Mouse (Mus musculus) thymus, postnatal 36 days (tissue): Measurements from ENCODE around the gene Atp5g2.

Experiments
- DNase-seq, 2 experiments: peaks; one replicate each; pipeline ENCODE4 v3.0.0; 2022; ENCODE audit warnings: mixed read lengths in 2 of 2

Atp5g2 gene

DNA sequence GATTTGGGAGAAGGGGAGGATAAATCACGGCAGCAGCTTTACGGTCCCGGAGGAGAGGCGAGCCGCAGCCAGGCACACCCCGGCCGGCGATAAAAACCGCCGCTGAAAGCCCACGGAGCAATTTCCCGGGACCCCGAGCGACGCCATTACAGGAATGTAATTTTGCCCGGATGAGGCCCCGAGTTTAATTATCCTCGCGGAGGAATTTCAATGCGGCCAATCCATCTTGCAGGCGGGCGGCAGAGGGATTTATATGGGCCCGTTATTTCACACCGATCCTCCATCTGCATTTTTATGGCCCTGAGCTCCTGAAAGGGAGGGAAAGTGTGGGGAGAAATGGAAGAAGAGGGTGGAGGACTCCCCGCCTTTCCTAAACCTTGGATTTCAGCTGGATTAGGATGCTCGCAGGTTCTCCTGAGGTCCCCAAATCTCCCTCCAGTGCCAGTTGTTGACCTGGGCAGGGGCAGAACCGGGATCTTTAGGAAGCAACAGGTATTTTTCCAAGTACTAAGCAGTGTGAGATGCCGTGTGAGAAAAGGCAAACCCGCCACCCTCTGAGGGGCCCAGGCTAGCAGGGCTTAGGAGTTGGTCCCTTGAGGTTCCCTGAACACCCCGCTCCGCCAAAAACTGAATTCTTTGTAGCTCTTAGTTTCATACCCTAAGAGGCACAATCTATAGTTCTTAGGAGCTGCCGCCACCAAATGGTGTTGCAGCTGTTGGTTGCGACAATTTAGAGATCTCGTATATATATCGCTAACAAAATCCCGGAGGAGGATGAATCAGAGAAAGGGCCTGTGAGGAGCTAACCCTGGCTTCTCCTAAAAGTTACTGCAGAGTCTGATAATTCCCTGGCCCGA lies at the start of gene Atp5g2:
Gene Atp5g2 (minus strand): TSS at position 138 of the 857 bp plus-strand sequence.
- DNase-seq: peak in 1 of 2 experiments; percentile 18

DNA sequence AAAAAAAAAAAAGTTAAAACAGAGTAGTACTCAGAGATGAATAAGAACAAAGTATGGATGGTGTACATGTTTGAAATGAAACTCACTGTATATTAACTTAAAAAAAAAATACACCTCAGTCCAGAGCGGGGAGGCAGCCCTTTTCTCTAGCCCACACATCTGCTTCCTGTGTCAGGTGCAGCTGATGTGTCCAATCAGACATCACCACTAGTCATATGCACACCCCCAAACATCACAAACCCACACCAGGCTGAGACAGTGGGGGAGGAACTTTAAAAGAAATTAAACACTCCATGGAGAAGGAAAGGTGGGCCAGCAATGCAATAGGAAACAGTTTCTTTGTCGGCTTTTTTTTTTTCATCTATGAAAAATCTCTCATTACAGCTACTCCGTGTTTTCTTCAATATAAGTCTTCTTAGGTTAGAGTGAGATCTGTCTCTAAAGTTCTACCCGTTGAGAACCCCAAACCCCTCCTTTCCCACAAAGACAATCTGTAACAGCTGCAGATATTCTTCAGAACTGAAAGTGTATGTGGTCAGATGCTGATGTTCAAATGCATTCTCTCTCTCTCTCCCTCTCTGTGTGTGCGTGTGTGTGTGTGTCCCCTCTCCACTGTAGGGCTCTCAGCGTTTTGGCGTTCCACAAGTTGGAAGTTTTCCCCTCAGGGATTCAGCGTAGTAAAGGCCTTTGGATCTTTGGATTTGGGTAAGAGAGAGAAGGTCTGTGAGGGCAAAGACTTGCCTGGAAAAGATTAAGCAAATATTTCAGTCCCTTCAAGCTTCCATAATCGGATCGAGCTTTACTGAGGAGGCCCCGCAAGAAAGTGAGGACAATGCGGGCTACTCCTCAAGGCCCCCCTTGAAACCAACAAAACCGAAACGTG lies 49.1 kb upstream of the Atp5g2 start:
- DNase-seq: peak in 1 of 2 experiments; percentile 41

DNA sequence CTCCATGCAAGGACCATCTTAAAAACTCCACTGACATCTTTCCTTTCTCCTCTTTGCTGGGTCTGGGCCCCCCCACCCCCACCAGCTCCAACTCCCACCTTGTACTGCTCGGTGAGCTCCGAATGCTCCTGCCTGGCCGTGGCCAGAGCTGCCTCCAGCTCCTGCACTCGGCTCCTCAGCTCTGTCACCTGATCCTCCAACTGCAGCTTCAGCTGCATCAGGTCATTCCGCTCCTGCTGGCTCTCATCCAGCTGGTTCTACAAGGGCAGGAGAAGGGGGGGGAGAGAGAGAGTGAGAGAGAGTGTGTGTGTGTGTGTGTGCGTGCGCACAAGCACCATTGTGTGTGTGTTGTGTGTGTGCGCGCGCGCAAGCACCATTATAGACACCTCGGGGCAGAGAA lies 44.0 kb upstream of the Atp5g2 start:
- DNase-seq: no peak

DNA sequence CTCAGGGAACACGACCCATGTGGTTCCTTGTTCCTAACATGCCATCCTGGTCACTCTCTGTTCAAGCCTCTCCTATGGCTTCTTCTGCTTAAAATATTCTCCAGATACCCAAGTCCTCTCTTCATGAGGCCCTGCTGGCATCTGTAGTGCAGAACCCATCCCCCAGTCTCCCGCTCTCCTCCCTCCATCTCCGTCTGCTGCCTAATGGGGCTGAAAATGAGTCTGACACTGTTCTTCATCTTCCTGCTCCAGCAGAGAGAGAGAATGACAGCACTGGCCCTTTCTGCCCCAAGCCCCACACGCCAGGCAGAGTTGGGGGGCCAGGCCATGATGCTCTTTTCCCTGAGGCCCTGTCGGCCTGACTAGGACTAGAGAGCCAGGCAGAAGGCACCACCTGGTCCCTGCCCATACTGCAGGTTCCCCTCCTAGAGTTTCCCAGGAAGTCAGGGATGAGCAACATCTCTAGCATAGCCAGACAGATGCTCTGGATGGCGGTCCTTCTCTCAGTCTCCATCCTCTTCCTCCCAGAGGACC lies 35.7 kb upstream of the Atp5g2 start:
- no peak for DNase-seq

DNA sequence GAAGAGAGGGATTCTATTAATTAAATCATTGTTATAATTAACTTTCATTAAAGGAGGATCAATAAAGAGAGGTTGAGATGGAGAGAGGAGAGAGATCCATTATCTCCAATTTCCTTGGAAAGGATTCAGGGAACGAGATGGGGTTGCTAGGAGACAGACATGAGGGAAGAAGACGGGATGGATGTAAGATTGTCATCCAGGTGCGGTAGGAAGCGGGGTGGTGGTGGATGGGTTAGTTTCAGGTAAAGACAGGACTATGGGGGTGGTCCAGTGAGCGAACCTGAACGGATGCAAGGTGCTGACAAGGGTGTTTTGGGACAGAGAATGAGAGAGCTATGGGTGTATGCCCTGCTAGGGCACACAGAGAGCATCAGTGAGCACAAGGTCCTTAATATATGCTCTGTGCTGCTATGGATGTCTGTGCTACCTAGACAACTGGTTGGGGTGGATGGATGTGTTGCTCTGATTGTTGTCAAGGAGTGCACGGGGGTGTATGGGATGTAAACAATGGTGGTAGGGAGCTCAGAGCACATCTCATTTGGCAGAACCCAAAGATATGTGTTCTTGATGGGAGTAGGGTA lies 33.9 kb upstream of the Atp5g2 start:
- DNase-seq: no peak

DNA sequence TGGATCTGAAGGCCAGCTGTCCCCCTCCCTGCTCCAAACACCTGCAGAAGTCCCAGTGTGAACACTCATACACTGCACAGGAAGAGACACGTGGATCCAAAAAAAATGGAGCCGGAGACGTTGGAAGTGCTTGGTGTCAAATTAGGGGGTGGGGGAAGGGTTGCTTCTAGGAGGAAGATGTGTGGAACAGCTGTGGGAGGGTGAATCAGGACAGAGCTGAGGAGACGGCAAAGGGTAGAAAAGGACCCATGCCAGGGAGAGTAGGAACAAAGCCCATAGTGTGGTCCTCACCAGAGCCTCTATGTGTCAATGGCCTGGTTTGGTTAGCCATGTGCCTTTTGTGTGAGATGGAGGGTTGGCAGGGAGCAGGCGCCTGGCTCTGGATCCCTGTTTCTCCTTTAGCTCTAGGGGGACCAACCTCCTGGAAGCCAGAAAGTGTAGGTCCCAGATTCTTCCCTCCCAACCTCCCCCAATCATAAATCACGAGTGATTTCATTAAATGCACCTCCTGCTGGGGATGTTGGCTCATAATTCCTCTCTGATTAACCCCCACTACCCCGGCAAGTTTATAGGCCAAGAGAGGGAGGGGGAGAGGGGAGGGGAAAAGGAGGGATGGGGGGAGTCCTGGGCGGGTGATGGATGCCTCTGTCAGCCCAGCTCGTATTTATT lies 33.2 kb upstream of the Atp5g2 start:
- no peak for DNase-seq

DNA sequence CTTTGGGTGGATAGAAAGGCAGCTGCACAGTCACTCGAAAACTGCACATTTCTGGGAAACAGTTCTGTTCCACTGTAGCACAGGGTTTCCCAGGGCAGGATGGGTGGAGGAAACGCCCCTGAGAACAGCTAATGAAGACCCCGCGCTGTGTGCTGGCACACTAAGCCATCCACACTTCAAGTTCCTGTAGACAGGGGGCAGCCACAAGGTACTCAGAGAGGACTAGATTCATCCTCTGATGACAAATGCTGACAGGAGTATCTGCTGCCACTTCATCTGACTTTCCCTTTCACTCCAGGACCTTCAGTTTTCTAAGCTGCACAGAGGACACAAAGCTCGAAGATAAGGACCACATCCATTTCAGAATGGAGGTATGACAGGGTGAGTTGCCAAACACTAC lies 32.7 kb upstream of the Atp5g2 start:
- DNase-seq: no peak

DNA sequence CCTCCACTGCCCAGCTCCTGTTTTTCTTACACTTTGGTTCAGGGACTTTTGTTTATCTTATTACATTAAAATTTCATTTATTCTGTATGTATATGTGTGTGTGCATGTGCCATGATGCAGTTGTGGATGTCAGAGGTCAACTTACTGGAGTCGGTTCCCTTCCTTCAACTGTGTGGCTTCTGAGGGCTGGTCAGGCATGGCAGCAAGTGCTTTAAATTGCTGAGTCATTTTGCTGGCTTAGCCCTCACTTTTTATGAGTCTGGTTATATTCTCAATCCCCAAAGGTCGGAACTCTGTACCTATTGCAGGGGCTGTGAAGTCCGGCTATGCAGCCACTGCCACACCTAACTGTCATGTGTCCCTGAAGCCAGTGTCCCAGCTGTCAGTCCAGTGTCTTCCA lies 30.8 kb upstream of the Atp5g2 start:
- no peak for DNase-seq

DNA sequence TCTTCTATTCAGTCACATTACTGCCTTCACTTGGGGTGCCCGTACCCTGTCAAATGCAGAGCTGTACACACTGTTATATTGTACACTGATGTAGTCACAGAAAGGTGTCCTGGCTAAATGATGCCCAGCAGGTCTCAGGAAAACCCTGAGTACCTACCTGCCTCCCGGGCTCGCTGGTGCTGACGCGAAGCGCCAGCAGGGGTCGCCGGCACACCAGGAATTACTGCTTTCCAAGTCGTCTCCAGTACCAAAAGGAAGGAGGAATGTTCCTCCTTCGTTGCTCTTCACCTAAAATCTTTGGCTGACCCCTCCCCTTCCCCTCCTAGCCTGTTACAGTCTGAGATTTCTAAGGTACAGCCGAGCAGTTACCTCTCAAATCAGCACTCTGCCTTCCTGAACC lies 26.0 kb upstream of the Atp5g2 start:
- peak; percentile 61 to 71 for DNase-seq

DNA sequence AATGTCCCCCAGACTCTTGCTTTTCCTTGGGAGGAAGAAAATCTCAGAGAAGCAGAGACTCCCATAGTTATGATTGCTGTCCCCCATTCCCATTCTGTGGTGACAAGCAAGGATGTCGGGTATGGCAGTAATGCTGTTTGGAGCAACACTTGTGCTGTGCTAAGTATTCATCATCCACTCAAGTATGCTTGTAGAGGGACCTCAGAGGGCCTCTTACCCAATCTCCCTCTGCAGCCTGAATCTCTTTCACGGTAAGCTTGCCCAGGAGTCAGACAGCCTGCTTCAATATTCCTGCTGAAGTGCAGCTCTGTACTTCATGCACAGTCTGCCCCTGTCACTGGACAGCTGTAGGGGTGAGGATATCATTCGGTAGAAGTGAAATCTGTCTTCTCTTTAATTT lies 24.7 kb upstream of the Atp5g2 start:
- DNase-seq: no peak

DNA sequence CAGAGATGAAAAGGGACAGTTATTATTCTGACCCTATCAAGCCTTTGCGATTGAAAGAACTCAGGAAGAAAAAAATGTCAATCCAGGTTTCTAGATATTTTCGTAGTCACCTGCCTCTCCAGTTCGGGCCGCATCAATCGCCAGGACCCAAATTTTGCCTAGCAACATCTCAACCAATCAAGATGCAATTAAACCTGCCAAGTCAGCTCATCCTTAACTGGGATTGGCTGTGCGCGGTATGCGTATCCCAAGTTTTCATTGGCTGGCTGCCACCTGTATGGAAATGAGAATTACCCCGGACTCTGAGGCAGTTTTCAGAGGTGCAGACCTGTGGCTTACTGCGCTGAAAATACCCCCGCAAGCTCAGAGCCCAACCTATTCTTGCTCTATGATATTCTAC lies 21.4 kb upstream of the Atp5g2 start:
- DNase-seq: no peak

DNA sequence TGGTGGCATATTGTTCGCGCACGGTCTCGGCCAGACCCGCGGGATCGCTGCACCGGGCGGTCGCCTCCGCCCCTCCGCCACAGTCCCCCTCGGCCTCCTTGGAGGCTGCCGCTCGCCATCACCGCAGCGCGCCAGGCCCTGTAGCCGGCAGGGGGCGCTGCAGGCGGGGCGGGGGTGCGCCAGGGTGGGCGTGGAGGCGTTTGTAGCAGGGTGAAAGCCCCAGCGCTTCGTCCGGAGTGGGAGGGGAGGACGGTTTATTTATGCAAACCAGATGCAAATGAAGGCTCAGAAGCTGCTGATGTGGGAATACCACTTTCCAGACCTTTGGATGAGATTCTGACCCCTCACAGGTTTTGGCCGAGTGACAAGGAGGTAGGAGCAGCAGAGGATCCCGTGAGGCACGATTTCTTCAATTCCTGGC lies 20.8 kb upstream of the Atp5g2 start:
- DNase-seq: peak; percentile 45 to 53

DNA sequence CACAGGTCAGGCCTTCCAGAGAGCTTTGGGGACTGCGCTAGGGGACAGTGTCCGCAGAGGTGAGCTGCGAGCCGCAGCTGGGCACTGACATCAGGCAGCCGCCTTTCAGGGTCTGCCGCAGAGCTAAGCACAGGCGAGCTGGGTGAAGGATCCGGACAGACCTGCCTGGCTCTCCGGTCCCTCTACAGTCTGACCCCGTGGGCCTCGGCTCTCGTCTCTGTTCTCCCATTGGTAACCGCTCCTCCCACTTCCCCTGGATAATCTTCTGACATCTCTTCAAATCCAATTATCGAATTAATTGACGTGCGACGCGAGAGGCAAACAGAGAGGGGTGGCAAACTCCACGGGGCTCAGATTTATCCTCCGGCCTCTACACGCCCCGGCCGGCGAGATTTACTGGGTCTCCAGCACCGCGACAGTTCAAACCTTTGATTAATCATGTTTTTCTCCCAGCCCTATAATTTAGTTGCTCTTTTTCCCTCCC lies 20.2 kb upstream of the Atp5g2 start:
- DNase-seq: no peak

DNA sequence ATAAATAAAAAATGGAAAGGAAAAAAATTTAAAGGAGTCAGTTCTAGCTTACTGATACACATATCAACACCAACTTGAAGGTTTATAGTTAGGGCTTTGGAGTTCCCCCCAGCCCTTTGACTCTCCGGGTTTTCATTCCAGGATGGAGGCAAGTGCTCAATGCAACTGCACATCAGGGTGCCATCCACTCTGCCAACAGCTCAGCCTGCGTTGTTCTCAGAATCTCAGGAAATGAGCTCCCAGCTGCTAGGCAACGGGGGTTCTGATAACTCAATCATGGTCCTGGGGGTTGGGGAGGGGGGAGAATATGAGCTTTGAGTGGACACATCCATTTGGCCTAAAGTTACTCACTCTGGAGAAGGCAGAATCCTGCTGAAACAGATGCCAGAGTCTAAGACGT lies 13.6 kb upstream of the Atp5g2 start:
- DNase-seq: no peak

DNA sequence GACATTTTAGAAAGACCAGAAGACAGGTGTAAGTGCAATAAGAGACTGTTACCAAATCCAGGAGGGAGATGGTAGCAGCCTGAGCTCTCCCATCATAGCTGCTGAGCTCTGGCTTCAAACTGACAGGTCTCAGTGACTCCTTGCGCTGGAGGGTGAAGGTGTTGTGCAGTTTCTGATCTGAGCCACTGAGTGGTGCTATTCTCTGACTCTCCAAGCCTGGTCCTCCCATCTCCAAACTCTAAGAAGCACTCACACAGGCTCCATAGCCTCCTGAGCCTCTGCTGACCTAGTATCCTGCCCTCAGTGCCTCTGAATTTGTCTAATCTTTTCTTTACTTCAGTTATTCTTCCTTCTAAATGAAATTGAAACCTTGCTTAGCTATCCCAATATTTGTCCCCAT lies 11.5 kb upstream of the Atp5g2 start:
- no peak for DNase-seq

DNA sequence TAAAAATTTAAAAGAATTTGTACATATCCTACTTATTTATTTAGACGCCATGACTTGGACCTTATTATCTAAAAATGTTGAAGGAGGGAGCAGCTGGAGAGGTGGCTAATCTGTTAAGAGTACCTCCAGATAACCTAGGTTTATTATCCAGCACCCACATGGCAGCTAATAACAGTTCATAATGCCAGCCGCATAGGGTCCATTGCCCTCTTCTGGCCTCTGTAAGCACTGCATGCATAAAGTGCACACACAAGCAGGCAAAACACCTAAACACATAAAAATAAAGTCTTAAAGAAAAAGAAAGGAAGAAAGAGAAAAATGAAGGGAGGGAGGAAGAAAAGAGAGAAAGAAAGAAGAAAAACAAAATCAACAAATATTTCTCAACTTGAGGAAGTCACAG lies 4.2 kb upstream of the Atp5g2 start:
- DNase-seq: no peak

DNA sequence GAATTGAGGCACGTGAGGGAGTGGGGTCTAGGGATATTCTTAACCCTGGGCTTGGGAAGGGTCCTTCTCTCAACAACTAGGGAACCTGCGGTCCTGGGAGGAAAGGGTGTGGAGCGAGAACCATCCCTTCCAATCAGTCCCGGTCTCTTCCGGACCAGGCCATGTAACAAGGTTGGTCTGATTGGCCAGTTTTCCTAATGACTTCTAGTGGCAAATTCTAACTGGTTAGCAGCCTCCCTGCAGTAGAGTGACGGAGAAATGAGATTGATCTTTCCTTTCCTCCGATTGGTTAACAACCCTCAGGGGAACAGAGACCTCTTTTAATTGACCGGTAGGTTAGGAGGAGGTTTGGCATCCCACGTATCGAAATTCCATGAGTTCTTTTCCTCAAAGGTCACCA lies 1.4 kb upstream of the Atp5g2 start:
- DNase-seq: no peak

DNA sequence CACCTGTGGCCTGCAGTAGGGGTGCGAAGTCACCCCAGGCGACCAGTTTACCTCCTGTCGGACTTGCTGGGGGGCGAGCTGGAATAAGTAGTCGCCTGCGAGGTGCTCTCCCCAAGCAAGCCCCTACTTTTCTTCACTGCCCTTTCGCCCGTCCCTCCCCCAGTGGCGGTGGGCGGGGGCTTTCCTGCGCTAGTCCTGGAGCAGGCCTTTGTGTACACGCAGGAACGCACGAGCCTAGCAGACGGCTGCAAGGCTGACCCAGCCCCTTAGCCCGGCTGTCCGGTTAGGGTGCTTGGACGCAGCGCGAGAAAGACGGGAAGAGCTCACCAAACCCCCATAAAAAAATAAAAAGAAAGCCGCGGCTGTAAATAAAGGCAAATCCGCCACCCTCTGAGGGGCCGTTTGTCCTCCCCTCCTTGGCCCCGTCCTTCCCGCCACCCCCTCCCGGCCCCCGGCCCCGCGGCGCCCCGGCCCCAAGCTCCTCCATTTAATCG lies 384 bp downstream of the Atp5g2 start:
- DNase-seq: peak; percentile 54 to 70

DNA sequence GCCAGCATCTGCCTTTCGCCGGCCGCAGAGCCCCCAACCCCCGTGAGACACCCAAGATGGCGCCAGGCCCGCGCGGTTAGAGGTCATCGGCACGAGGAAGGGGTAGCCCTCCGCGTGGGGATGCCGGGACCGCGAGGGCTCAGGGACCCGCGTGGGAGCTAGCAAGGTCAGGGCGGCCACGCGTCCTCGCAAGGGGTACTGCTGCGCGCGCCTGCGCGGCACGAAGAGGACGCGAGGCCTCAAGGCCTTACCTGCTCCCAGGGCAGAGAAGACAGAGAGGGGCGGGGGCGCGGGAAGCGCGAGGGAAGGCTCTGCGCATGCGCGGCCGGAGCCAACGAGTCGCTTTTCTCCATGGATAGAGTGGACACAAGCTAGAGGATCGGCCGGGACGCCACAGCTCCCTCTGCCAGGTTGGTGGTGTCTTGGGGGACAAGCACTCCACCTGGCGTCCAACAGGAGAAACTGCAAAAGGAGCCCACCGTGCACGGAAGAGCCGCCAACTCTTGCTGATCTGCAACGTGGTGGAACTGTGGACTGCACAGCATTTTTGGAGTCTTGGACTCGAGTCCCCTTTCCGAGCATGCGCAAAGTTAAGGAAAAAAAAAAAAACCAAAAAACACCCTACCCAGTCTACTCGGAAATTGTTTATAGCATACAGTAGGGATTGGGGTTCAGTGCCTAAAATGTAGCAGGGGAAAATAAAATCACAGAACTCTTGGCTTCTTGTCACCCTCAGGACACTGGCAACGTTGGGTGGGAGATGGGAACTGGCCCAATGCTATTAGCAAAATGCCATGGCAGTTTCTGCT lies 1.2 kb downstream of the Atp5g2 start:
- DNase-seq: peak; percentile 98

DNA sequence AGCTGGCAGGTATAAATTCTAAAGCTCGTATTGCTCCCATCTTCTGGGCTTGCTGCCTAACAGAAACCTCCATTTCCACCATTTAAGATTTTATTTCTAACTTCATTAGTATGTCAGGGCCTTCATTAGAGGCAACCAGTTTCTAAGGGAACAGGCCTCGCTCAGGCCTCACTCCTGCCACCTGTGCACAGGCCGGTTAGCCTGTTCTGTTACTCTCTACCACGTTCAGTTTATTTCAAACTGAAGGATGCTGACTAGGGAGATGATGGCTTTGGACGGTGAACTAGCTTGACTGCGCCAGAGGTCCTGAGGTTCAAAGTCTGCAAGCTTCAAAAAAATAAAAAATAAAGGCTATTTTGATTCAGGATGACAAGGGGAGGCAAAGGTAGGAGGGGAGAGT lies 1.9 kb downstream of the Atp5g2 start:
- DNase-seq: no peak

DNA sequence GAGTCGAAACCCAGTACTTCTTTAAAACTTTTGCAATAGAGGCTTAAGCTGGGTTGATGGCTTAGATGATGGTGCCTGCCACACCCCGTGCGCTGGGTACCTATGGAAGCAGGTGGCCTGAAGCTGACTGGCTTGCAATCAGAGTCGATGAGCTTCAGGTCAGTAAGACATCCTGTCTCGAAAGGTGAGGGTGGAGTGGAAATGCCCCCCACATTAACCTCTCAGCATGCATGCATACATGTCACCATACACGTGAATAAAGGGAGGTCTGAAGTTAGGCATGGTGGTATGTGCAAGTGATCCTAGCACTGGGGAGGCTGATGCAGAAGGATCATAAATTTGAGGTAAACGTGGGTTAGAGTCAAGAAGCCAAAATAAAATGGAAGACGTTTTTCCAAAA lies 2.6 kb downstream of the Atp5g2 start:
- DNase-seq: no peak
